Mouse (Mus musculus) liver, embryonic 15.5 days (tissue): Measurements from ENCODE around the gene Aoah. TPM values are rescaled to one million over a fixed set of nuclear protein-coding genes. Genes with fewer than 3 reads are reported as not detected.

Experiments used
- ATAC-seq: fragments of 200-750 bp; cut with Nextera tagmentation; 2 replicates; pipeline ENCODE4 v1.8.0; 2017; ENCODE audit warnings: moderate number of reproducible peaks, mild to moderate bottlenecking, moderate library complexity; ENCODE audit not compliant: insufficient read depth
- H3K27ac ChIP-seq: fragments of 300-500 bp; sonication (generic); replicated peaks from 2 replicates; pipeline ENCODE4 v1.5.1; 2015; ENCODE audit warnings: mild to moderate bottlenecking, inconsistent platforms
- H3K27me3 ChIP-seq: fragments of 300-500 bp; sonication (generic); 2 replicates; pipeline ENCODE4 v1.6.1; 2015; ENCODE audit warnings: mild to moderate bottlenecking, inconsistent platforms
- H3K36me3 ChIP-seq: fragments of 300-500 bp; sonication (generic); replicated peaks from 2 replicates; pipeline ENCODE4 v1.6.1; 2015; ENCODE audit warnings: moderate library complexity, mild to moderate bottlenecking, inconsistent platforms
- H3K4me1 ChIP-seq: fragments of 300-500 bp; sonication (generic); replicated peaks from 2 replicates; pipeline ENCODE4 v1.6.1; 2015; ENCODE audit warnings: inconsistent platforms
- H3K4me2 ChIP-seq: fragments of 300-500 bp; sonication (generic); 2 replicates; pipeline ENCODE4 v1.6.1; 2015; ENCODE audit warnings: moderate library complexity, mild to moderate bottlenecking, inconsistent platforms
- H3K4me3 ChIP-seq: fragments of 300-500 bp; sonication (generic); replicated peaks from 2 replicates; pipeline ENCODE4 v1.5.1; 2015; ENCODE audit warnings: mild to moderate bottlenecking, inconsistent platforms
- H3K9ac ChIP-seq: fragments of 300-500 bp; sonication (generic); 2 replicates; pipeline ENCODE4 v1.6.1; 2015; ENCODE audit warnings: moderate library complexity, mild to moderate bottlenecking, inconsistent platforms
- H3K9me3 ChIP-seq: fragments of 300-500 bp; sonication (generic); replicated peaks from 2 replicates; pipeline ENCODE4 v1.6.1; 2016; ENCODE audit warnings: inconsistent platforms
- WGBS: fragments of 180-500 bp; shearing (Covaris S2); methylation state at CpG from one replicate; pipeline ENCODE4 v1.1.7; 2015; ENCODE audit warnings: mixed read lengths; ENCODE audit not compliant: insufficient replicate concordance; 5-methylcytosine and 5-hydroxymethylcytosine counted together
- polyA plus RNA-seq: library from polyadenylated mRNA; unstranded; fragments of >200 nt; fragmentation: Nextera tagmentation; extraction: Ambion mirVana; gene quantifications from 2 replicates; pipeline ENCODE4 v1.2.1, GENCODE M21; 2015

Aoah gene
- polyA plus RNA-seq, 1 experiment from 2014 or later, result 3.2 TPM

- H3K27ac ChIP-seq, result no peak overlapping the region
- H3K9ac ChIP-seq, result no peak overlapping the region
- H3K36me3 ChIP-seq, result no peaks in the 10 kb centered on the region
- no peak overlapping the region for H3K4me3 ChIP-seq
- no peaks in the 10 kb centered on the region for H3K27me3 ChIP-seq
- H3K4me1 ChIP-seq, result no peaks in the 10 kb centered on the region
- H3K4me2 ChIP-seq, result no peak overlapping the region
- ATAC-seq, result no peak
- H3K9me3 ChIP-seq, result no peaks in the 10 kb centered on the region
Observed at GRCm38 (mm10) chr13:20985961-20986360, 192.0 kb downstream of the Aoah start.

DNA sequence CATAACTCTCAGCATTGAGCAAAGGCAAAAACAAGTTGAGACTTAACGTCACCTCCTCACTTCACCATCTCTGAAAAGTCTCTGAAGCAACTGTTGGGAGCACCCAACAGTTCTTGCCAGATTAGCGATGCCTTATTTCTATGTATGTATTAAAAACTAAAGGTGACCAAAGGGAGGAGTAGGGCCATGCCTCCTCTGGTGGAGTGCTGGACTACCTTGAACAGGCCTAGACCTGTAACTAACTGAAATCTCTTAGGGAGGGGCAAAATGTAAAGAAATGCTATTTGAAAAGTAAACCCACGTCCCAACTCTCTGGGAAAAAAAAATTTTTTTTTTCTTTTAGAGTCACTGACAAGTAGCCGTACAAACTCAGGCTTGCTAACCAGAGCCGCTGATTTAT lies 211.3 kb downstream of the Aoah start:
- H3K4me3 ChIP-seq, result no peak overlapping the region
- WGBS, result 77% methylated on average over 5 of the region's 5 CpGs
- H3K9ac ChIP-seq, result no peak overlapping the region
- H3K36me3 ChIP-seq, result no peaks in the 10 kb centered on the region
- H3K9me3 ChIP-seq, result no peaks in the 10 kb centered on the region
- no peak for ATAC-seq
- H3K27ac ChIP-seq, result no peak overlapping the region
- H3K4me1 ChIP-seq, result no peaks in the 10 kb centered on the region
- no peak overlapping the region for H3K4me2 ChIP-seq
- no peaks in the 10 kb centered on the region for H3K27me3 ChIP-seq

- no peak for ATAC-seq
- no peak overlapping the region for H3K9ac ChIP-seq
- H3K27ac ChIP-seq, result no peak overlapping the region
- H3K4me2 ChIP-seq, result no peak overlapping the region
- H3K4me1 ChIP-seq, result no peaks in the 10 kb centered on the region
- 67% methylated on average over 5 of the region's 5 CpGs for whole genome bisulfite sequencing
- H3K9me3 ChIP-seq, result no peaks in the 10 kb centered on the region
- no peaks in the 10 kb centered on the region for H3K27me3 ChIP-seq
- H3K4me3 ChIP-seq, result no peak overlapping the region
- no peaks in the 10 kb centered on the region for H3K36me3 ChIP-seq
Observed at GRCm38 (mm10) chr13:21005642-21006320, 211.9 kb downstream of the Aoah start.

GRCm38 (mm10) chr13:21006321-21006653 lies 212.4 kb downstream of the Aoah start:
- Histone ChIP-seq H3K27ac (no peak overlapping the region), H3K36me3 (no peaks in the 10 kb centered on the region), H3K4me1 (no peaks in the 10 kb centered on the region), H3K4me3 (no peak overlapping the region), H3K27me3 (no peaks in the 10 kb centered on the region), H3K4me2 (no peak overlapping the region), H3K9me3 (no peaks in the 10 kb centered on the region), H3K9ac (no peak overlapping the region)
- no peak for ATAC-seq
- 70% methylated on average over 4 of the region's 4 CpGs for WGBS

- Histone ChIP-seq H3K4me3 (no peak overlapping the region), H3K9me3 (no peaks in the 10 kb centered on the region), H3K9ac (no peak overlapping the region), H3K4me1 (no peaks in the 10 kb centered on the region), H3K27me3 (no peaks in the 10 kb centered on the region), H3K27ac (no peak overlapping the region), H3K36me3 (no peaks in the 10 kb centered on the region), H3K4me2 (no peak overlapping the region)
- no peak for ATAC-seq
- 53% methylated on average over 3 of the region's 3 CpGs for WGBS
Observed at GRCm38 (mm10) chr13:21013659-21014058, 219.7 kb downstream of the Aoah start.

GRCm38 (mm10) chr13:21024831-21025230 lies 230.9 kb downstream of the Aoah start:
- H3K27ac ChIP-seq, result no peak overlapping the region
- ATAC-seq, result no peak
- H3K4me2 ChIP-seq, result no peak overlapping the region
- H3K9ac ChIP-seq, result no peak overlapping the region
- H3K9me3 ChIP-seq, result no peaks in the 10 kb centered on the region
- no peaks in the 10 kb centered on the region for H3K27me3 ChIP-seq
- H3K4me3 ChIP-seq, result no peak overlapping the region
- no peaks in the 10 kb centered on the region for H3K36me3 ChIP-seq
- no peaks in the 10 kb centered on the region for H3K4me1 ChIP-seq
- 53% methylated on average over 5 of the region's 5 CpGs for WGBS

GRCm38 (mm10) chr13:21033176-21033575 lies 239.3 kb downstream of the Aoah start:
- no peak for ATAC-seq
- Histone ChIP-seq H3K4me2 (no peak overlapping the region), H3K36me3 (no peaks in the 10 kb centered on the region), H3K9me3 (no peaks in the 10 kb centered on the region), H3K4me1 (no peaks in the 10 kb centered on the region), H3K9ac (no peak overlapping the region), H3K4me3 (no peak overlapping the region), H3K27ac (no peak overlapping the region), H3K27me3 (no peaks in the 10 kb centered on the region)
- WGBS, result 63% methylated on average over 3 of the region's 3 CpGs

GRCm38 (mm10) chr13:21035011-21035410 lies 241.1 kb downstream of the Aoah start:
- no peak overlapping the region for H3K4me3 ChIP-seq
- no peak overlapping the region for H3K27ac ChIP-seq
- no peaks in the 10 kb centered on the region for H3K9me3 ChIP-seq
- H3K4me1 ChIP-seq, result no peaks in the 10 kb centered on the region
- 58% methylated on average over 3 of the region's 3 CpGs for WGBS
- H3K27me3 ChIP-seq, result no peaks in the 10 kb centered on the region
- ATAC-seq, result no peak
- no peaks in the 10 kb centered on the region for H3K36me3 ChIP-seq
- H3K9ac ChIP-seq, result no peak overlapping the region
- no peak overlapping the region for H3K4me2 ChIP-seq

GRCm38 (mm10) chr13:21035981-21036380 lies 242.1 kb downstream of the Aoah start:
- no peak overlapping the region for H3K4me3 ChIP-seq
- no peaks in the 10 kb centered on the region for H3K9me3 ChIP-seq
- H3K27me3 ChIP-seq, result no peaks in the 10 kb centered on the region
- no peak overlapping the region for H3K9ac ChIP-seq
- H3K27ac ChIP-seq, result no peak overlapping the region
- no peaks in the 10 kb centered on the region for H3K4me1 ChIP-seq
- H3K36me3 ChIP-seq, result no peaks in the 10 kb centered on the region
- ATAC-seq, result no peak
- H3K4me2 ChIP-seq, result no peak overlapping the region

GRCm38 (mm10) chr13:21040589-21041199 lies 246.8 kb downstream of the Aoah start:
- Histone ChIP-seq H3K36me3 (no peaks in the 10 kb centered on the region), H3K4me1 (no peaks in the 10 kb centered on the region), H3K4me2 (no peak overlapping the region), H3K4me3 (no peak overlapping the region), H3K27me3 (no peaks in the 10 kb centered on the region), H3K9me3 (no peaks in the 10 kb centered on the region), H3K27ac (no peak overlapping the region), H3K9ac (no peak overlapping the region)
- no peak for ATAC-seq
- 61% methylated on average over 2 of the region's 2 CpGs for WGBS

DNA sequence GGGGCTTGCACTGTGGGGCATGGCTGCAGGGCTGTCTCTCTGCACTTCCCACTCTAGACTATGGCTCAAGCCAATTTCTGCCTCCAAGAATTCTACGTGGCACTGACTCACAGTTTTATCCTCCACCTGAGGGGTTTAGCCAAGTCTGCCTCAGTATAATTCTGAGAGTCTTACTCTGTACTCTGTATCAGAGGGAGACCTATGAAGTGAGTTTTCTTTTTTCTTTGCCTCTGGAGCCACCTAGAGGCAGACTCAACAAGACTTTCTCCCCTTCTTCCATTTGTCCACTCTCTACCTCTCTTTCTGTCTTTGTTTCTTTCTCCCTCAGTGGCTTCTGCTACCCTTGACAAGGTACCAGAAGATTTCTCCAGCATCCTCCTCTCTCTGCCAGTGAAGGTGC lies 256.2 kb downstream of the Aoah start:
- no peak overlapping the region for H3K9ac ChIP-seq
- no peaks in the 10 kb centered on the region for H3K4me1 ChIP-seq
- no peak for ATAC-seq
- H3K4me2 ChIP-seq, result no peak overlapping the region
- H3K9me3 ChIP-seq, result no peaks in the 10 kb centered on the region
- 20% methylated on average over 1 of the region's 1 CpGs for WGBS
- no peaks in the 10 kb centered on the region for H3K27me3 ChIP-seq
- H3K36me3 ChIP-seq, result no peaks in the 10 kb centered on the region
- no peak overlapping the region for H3K4me3 ChIP-seq
- no peak overlapping the region for H3K27ac ChIP-seq

DNA sequence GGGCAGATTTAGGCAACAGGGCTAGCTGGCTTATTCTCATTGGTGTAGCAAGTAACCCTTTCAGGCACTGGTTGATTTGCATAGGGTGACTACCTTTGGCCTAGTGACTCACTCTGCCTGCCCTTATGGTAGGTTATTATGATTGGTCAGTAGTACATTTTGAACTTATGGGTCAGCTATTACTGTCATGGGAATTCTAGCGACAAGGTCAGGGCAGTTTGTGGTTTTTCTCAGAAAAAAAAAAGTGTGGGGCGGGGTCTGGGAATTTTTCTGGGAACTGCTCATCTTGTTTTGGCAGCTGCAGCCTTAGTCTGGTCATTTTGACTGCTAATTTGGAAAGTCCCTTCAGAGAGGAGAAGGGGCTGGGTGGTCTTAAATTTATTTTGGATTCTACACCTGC lies 272.1 kb downstream of the Aoah start:
- WGBS, result 61% methylated on average over 2 of the region's 2 CpGs
- Histone ChIP-seq H3K36me3 (no peaks in the 10 kb centered on the region), H3K27me3 (no peaks in the 10 kb centered on the region), H3K4me3 (no peak overlapping the region), H3K9ac (no peak overlapping the region), H3K4me2 (no peak overlapping the region), H3K27ac (no peak overlapping the region), H3K4me1 (no peaks in the 10 kb centered on the region), H3K9me3 (no peaks in the 10 kb centered on the region)
- no peak for ATAC-seq
